35 mouse cellular contexts compared by ENCODE assay signal in genomic region chr1:68115721-68116120, GRCm38 (mm10).
"Had no signal": no experiment of that assay in that cellular context is flagged by ENCODE, and none has a peak within 500 bp of the region (broad histone marks: within the 10 kb centered on the region; RNA-seq: fewer than 3 reads in every experiment).

No protein-coding gene starts in this region.

- H3K27me3 ChIP-seq: heart, embryonic 12.5 days; heart, embryonic 13.5 days; heart, embryonic 15.5 days; hindbrain, embryonic 12.5 days; hindbrain, embryonic 13.5 days; hindbrain, embryonic 15.5 days; intestine, embryonic 15.5 days; kidney, embryonic 15.5 days had no signal

- DNase-seq: heart, postnatal 10 days; heart, postnatal 14 days; heart, postnatal 36 days; heart, postnatal 4 days; kidney, adult 11 months; kidney, adult 18-20 months; kidney, adult 2 months; kidney, adult 8-10 months; kidney, adult 9 months; kidney, postnatal 10 days; kidney, postnatal 14 days; kidney, postnatal 25 days; kidney, postnatal 36 days; kidney, postnatal 4 days; layer of hippocampus, adult 9-11 months; layer of hippocampus, postnatal 36 days had no signal

- H3K4me3 ChIP-seq: heart, embryonic 10.5 days; heart, embryonic 12.5 days; heart, embryonic 13.5 days; heart, embryonic 15.5 days; hindbrain, embryonic 10.5 days; hindbrain, embryonic 12.5 days; hindbrain, embryonic 13.5 days; hindbrain, embryonic 15.5 days; intestine, embryonic 15.5 days; kidney, embryonic 15.5 days; layer of hippocampus, adult 2 months had no signal

- H3K36me3 ChIP-seq: heart, embryonic 10.5 days; heart, embryonic 12.5 days; heart, embryonic 13.5 days; heart, embryonic 15.5 days; hindbrain, embryonic 10.5 days; hindbrain, embryonic 12.5 days; hindbrain, embryonic 13.5 days; hindbrain, embryonic 15.5 days; intestine, embryonic 15.5 days; kidney, embryonic 15.5 days had no signal

- H3K9ac ChIP-seq: heart, embryonic 12.5 days; heart, embryonic 13.5 days; heart, embryonic 15.5 days; hindbrain, embryonic 12.5 days; hindbrain, embryonic 13.5 days; hindbrain, embryonic 14.5 days; hindbrain, embryonic 15.5 days; intestine, embryonic 15.5 days; kidney, embryonic 15.5 days had no signal

- H3K9me3 ChIP-seq: heart, embryonic 10.5 days; heart, embryonic 12.5 days; heart, embryonic 13.5 days; heart, embryonic 15.5 days; hindbrain, embryonic 10.5 days; hindbrain, embryonic 12.5 days; hindbrain, embryonic 13.5 days; hindbrain, embryonic 15.5 days; intestine, embryonic 15.5 days; kidney, embryonic 15.5 days had no signal

- H3K27ac ChIP-seq: heart, embryonic 10.5 days; heart, embryonic 13.5 days; heart, embryonic 15.5 days; hindbrain, embryonic 10.5 days; hindbrain, embryonic 12.5 days; hindbrain, embryonic 13.5 days; hindbrain, embryonic 14.5 days; hindbrain, embryonic 15.5 days; hindbrain, postnatal 0 days; intestine, embryonic 15.5 days; kidney, embryonic 15.5 days; kidney, postnatal 0 days; layer of hippocampus, adult 2 months had no signal

- H3K4me2 ChIP-seq: heart, embryonic 11.5 days; heart, embryonic 12.5 days; heart, embryonic 13.5 days; heart, embryonic 15.5 days; hindbrain, embryonic 12.5 days; hindbrain, embryonic 13.5 days; hindbrain, embryonic 14.5 days; hindbrain, embryonic 15.5 days; intestine, embryonic 15.5 days; kidney, embryonic 15.5 days had no signal

- H3K4me1 ChIP-seq: heart, embryonic 10.5 days; heart, embryonic 12.5 days; heart, embryonic 13.5 days; heart, embryonic 15.5 days; intestine, embryonic 15.5 days; kidney, embryonic 15.5 days had no signal

- ATAC-seq: hindbrain, embryonic 16.5 days; hindbrain, postnatal 0 days; inflammation-experienced regulatory T-cells, adult 6 months; intestine, embryonic 15.5 days; intestine, embryonic 16.5 days; intestine, postnatal 0 days had no signal
